Mouse (Mus musculus) megakaryocyte, embryonic 14.5 days (primary cell): ENCODE results near the gene A930004D18Rik. TPM values are rescaled to one million over a fixed set of nuclear protein-coding genes. Genes with fewer than 3 reads are reported as not detected.
A peak's percentile ranks its signal among the peaks of the same experiment; 100 is the strongest.

ENCODE experiments used
- H3K27me3 ChIP-seq: replicated peaks from 2 replicates; pipeline ENCODE3; 2012; ENCODE audit warnings: inconsistent platforms
- H3K36me3 ChIP-seq: replicated peaks from 2 replicates; pipeline ENCODE3; 2012; ENCODE audit warnings: low read length, inconsistent platforms, mixed read lengths
- H3K4me1 ChIP-seq: 2 replicates; pipeline ENCODE4 v1.6.1; 2012; ENCODE audit warnings: inconsistent platforms
- H3K4me3 ChIP-seq: replicated peaks from 2 replicates; pipeline ENCODE3; 2012; ENCODE audit warnings: moderate library complexity, mild to moderate bottlenecking, inconsistent platforms
- H3K9me3 ChIP-seq: 2 replicates; pipeline ENCODE4 v1.6.1; 2012; ENCODE audit warnings: inconsistent platforms
- FLI1 ChIP-seq: IDR thresholded peaks from 2 replicates; pipeline ENCODE4 v1.6.1; 2012; ENCODE audit warnings: low read length, inconsistent platforms, mixed read lengths
- GATA1 ChIP-seq: IDR thresholded peaks from 3 replicates; pipeline ENCODE4 v1.6.1; 2012; ENCODE audit warnings: mixed read lengths, low read length, inconsistent platforms, borderline replicate concordance
- polyA plus RNA-seq: library from polyadenylated mRNA; stranded (reverse); fragments of >175 nt; gene quantifications from 2 replicates; pipeline ENCODE4 v1.2.3, GENCODE M21; 2012; ENCODE audit warnings: low replicate concordance; ENCODE audit not compliant: insufficient read depth

The A930004D18Rik gene
- polyA plus RNA-seq, 1 experiment: 0.12 TPM

DNA sequence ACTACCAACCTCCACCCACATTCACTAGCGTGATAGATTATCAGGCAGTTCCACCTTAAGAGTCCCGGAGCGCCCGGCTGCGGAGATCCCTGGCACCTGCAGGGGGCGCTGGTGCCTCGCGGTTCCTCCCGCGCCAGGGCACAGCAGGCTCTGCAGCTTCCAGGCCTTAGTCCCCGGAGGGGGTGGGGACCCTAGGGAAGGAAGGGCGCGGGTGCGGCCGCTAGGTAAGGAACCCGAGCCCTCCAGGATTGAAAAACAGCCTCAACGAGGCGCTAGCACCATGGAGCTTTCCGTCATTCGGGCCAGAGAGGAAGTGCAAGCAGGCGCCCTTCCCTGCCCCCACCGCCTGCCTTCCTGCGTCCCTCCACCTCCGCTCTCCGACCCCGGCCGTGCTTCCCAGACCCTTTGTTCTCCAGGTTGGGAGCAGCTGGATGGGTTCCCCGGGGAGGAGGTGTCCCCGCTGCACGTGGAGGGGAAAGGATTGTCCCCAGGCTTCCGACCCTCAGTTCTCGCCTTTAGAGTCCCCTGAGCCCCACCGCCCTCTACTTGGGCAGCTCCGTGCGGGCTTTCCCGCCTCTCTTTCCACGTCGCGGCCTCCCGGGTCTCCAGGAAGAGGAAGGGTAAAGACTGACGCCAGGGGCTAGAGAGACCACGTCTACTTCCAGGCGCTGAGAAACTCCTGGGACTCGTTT lies 9.9 kb downstream of the A930004D18Rik start:
- Histone ChIP-seq H3K4me1 (peaks cover 43% of the 10 kb centered on the region), H3K9me3 (no peaks in the 10 kb centered on the region), H3K27me3 (peaks cover 56% of the 10 kb centered on the region), H3K4me3 (peak overlapping the region; percentile 99), H3K36me3 (no peaks in the 10 kb centered on the region)
- TF ChIP-seq GATA1 (no peak), FLI1 (no peak)

DNA sequence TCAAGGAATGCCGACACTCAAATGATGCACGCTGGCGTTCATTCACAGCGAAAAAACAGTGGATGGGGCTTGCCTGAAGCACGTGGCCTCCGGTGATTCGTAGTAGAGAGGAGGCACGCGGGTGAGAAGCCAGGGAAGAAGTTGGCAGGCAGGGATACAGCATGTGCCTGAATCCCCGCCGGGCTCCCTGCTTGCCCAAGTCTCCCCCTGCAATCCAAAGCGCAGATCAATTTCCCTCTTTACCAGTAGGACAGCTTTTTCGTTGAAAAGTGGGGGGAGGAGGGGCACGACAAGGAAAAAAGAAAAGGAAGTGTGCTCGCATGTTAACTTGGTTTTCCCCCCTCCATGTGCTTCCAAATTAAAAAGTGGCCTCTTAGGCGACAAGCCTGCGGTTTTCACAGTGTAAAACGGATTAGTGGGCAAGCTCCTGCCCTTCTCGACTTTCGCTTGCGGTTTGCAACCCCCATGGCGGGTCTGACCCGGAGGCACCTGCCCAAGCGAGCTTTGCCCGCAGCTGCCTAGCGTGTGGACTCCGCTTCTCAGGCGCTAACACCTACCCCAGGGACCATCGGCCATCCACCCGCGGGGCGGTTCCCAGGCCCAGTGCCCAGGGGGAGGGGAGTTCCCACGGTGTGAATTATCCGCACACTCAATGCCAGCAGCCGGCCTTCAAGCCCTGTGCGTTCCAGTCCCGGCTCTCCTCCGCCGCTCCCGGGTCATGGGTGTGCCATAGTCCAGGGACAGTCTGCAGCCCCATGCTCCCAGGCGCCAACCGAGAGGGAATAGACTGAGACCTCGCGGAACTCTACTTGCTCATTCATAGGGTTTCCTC lies 11.2 kb downstream of the A930004D18Rik start:
- no peak for TF ChIP-seq FLI1
- TF ChIP-seq GATA1: no peak
- Histone ChIP-seq H3K27me3 (peaks cover 43% of the 10 kb centered on the region), H3K9me3 (no peaks in the 10 kb centered on the region), H3K4me3 (peak overlapping the region; percentile 99), H3K4me1 (peaks cover 34% of the 10 kb centered on the region), H3K36me3 (no peaks in the 10 kb centered on the region)

DNA sequence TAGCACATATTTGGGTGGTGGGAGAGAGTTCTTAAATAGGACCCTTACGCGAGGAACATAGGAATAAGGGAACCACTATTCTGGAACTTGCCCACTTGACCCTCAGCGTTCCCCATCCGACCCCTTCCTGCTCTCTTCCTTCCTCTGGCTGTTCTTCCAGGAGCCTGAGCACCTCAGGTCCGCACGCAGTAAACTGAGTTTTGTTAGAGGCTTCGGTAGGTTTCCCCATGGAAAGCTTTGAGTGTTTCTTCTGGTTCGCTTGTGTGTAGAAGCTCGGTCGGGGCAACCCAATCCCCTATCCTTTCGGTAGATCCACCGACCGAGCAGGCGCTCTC lies 11.8 kb downstream of the A930004D18Rik start:
- Histone ChIP-seq H3K9me3 (no peaks in the 10 kb centered on the region), H3K27me3 (peaks cover 38% of the 10 kb centered on the region), H3K4me1 (peaks cover 31% of the 10 kb centered on the region), H3K36me3 (no peaks in the 10 kb centered on the region), H3K4me3 (peak overlapping the region; percentile 99)
- no peak for TF ChIP-seq FLI1
- TF ChIP-seq GATA1: no peak

DNA sequence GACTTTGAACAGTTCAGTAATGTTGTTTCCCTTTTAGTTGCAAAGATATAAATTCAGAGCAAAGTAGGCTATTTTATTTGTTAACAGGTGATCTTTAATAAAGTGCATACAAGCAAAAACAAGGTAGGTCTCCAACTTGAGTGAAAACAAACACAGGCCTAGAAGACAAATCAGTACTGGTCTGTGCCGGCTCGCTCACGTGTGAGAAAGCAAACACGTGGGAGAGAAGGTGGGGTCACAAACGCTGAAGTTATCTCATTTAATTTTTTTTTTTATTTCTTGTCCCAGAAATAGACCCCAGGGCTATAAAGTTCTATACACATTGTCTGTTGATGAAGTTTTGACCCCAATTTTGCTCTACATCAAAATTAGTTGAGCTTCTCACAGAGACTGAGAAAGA lies 12.4 kb downstream of the A930004D18Rik start:
- H3K4me3 ChIP-seq: no peak overlapping the region
- no peak for TF ChIP-seq FLI1
- TF ChIP-seq GATA1: no peak
- peaks cover 31% of the 10 kb centered on the region for H3K4me1 ChIP-seq
- no peaks in the 10 kb centered on the region for H3K9me3 ChIP-seq
- H3K36me3 ChIP-seq: no peaks in the 10 kb centered on the region
- peaks cover 32% of the 10 kb centered on the region for H3K27me3 ChIP-seq

DNA sequence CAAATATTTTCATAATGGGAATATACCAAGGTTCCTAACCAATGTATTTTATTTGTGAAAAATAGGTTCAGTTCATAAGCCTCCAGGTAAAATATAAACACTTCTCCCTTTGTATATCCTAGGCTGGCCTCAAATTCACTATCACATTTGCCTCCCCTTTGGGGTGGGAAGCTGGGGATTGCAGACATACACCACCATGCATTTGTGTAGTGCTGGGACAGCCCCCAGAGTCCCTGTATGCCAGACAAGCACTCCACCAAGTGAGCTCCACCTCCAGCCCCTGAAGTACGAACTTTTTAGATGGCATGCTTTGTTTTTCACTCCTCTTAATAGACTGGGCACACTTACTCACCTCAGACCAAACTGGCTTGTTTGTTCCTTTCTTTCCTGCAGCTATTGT lies 14.7 kb downstream of the A930004D18Rik start:
- peaks cover 1% of the 10 kb centered on the region; the same call in 1 of the 2 replicates for H3K9me3 ChIP-seq
- no peak overlapping the region for H3K4me3 ChIP-seq
- peaks cover 19% of the 10 kb centered on the region for H3K27me3 ChIP-seq
- peaks cover 19% of the 10 kb centered on the region for H3K4me1 ChIP-seq
- TF ChIP-seq GATA1 (no peak), FLI1 (no peak)
- H3K36me3 ChIP-seq: no peaks in the 10 kb centered on the region

DNA sequence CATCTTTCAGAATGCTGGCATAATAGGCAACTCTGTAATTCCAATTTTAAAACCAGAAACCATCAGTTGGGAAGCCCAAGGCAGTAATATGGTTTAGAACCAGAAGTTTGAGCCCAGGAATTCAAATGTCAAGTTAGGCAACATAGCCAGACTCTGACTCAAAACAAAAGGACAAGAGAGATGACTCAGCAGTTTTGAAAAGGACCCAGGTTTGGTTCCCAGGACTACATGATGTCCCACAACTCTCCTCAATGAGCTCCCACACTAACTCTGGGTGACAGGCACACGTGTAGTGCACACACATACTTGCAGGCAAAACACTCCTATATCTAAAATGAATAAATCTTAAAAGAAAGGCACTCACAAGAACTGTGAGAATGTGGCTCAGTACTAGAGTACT lies 18.4 kb downstream of the A930004D18Rik start:
- H3K4me3 ChIP-seq: no peak overlapping the region
- H3K36me3 ChIP-seq: no peaks in the 10 kb centered on the region
- peaks cover 3% of the 10 kb centered on the region for H3K27me3 ChIP-seq
- no peaks in the 10 kb centered on the region for H3K4me1 ChIP-seq
- peaks cover 6% of the 10 kb centered on the region; the same call in 1 of the 2 replicates for H3K9me3 ChIP-seq
- no peak for TF ChIP-seq FLI1
- no peak for TF ChIP-seq GATA1

DNA sequence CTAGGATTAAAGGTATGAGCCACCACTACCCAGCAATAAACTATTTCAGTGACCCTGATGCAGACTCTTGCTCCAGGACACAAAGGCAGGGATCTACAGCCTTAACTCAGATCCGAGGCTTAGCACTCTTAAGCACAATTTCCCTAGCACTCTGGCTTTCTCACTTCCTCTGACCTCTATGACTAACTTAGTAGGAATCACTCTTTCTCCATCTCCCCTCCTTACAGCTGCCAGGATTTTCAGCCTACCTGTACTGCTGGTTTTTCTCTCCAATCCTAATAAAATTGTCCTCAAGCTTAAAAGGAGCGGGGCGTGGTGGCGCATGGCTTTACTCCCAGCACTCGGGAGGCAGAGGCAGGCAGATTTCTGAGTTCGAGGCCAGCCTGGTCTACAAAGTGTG lies 20.2 kb downstream of the A930004D18Rik start:
- no peak for TF ChIP-seq FLI1
- TF ChIP-seq GATA1: no peak
- Histone ChIP-seq H3K4me1 (no peaks in the 10 kb centered on the region), H3K9me3 (peaks cover 6% of the 10 kb centered on the region; the same call in 1 of the 2 replicates), H3K27me3 (no peaks in the 10 kb centered on the region), H3K36me3 (no peaks in the 10 kb centered on the region), H3K4me3 (no peak overlapping the region)

DNA sequence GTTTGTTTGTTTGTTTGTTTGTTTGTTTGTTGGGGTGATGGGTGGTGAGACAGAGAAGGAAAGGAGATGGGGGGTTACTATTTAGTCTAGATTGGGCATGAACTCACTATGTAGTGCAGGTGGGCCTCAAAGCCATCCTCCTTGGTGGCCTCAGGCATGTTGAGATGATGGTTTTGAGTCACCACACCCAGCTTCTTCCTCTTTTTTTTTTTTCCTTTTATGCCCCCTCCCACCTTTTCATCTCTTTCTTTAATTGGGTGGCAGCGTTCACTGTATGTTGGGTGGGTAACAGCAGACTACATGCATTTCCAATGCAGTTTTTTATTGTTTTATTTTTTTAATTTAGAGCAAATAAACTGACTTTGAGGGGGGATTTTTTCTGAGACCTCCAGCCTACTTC lies 20.9 kb downstream of the A930004D18Rik start:
- TF ChIP-seq GATA1 (no peak), FLI1 (no peak)
- Histone ChIP-seq H3K27me3 (no peaks in the 10 kb centered on the region), H3K36me3 (no peaks in the 10 kb centered on the region), H3K4me1 (no peaks in the 10 kb centered on the region), H3K4me3 (no peak overlapping the region), H3K9me3 (peaks cover 6% of the 10 kb centered on the region; the same call in 1 of the 2 replicates)

DNA sequence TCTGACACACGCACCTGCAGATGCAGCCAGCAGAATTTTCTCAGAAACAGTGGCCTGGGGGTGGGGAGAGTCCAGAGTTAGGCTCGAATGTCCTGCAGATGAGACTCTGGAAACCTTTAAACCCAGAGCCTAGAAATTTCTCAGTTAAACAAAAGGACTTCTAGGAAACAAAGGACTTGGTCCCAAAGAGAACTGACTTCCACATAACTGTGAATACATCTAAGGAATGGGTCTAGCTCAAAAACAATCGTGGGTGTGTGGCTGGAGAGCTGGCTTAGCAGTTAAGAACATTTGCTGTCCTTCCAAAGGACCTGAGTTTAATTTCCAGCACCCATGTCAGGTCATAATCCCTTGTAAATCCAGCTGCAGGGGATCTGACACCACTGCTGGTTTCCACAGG lies 22.0 kb downstream of the A930004D18Rik start:
- no peak overlapping the region for H3K4me3 ChIP-seq
- TF ChIP-seq FLI1: no peak
- TF ChIP-seq GATA1: no peak
- peaks cover 6% of the 10 kb centered on the region; the same call in 1 of the 2 replicates for H3K9me3 ChIP-seq
- no peaks in the 10 kb centered on the region for H3K4me1 ChIP-seq
- no peaks in the 10 kb centered on the region for H3K27me3 ChIP-seq
- H3K36me3 ChIP-seq: no peaks in the 10 kb centered on the region

DNA sequence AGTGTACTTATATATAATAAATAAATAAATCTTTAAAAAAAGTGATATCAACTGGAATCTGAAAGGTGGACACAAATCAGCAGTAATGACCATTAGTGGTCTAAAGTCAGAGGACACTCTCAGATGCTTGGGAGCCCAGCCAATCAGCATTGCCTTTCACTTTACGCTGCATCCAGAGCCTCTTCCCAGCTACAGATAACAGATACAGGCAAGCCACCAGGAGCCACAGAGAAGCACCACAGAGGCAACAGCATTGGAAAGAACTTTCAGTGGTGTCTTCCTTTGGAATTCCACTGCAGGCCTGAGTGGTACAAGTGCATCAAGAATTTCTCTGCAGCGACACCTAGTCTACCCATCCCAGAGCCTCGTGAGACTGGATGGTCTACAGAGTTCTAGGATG lies 24.7 kb downstream of the A930004D18Rik start:
- no peak for TF ChIP-seq GATA1
- TF ChIP-seq FLI1: no peak
- H3K36me3 ChIP-seq: no peaks in the 10 kb centered on the region
- no peaks in the 10 kb centered on the region for H3K4me1 ChIP-seq
- H3K4me3 ChIP-seq: no peak overlapping the region
- peaks cover 5% of the 10 kb centered on the region; the same call in 1 of the 2 replicates for H3K9me3 ChIP-seq
- no peaks in the 10 kb centered on the region for H3K27me3 ChIP-seq

DNA sequence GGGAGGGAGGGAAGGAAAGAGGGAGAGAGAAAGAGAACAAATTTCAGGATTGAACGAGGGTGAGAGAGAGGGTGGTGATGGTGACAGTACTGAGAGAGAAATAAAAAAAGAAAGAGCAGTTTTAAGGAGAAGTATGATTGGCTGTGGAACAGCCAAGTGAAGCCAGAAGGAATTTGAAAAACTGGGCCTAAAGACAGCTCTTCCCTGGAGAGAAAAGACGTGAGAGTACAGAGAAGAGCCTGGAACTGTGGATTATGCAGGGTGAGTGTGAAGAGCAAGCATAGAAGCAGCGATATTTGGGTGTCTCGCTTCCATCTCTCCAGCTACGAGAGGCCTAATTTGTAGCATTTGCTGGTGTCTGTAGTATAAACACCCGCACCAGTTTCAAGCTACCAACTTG lies 26.3 kb downstream of the A930004D18Rik start:
- H3K9me3 ChIP-seq: no peaks in the 10 kb centered on the region
- no peaks in the 10 kb centered on the region for H3K4me1 ChIP-seq
- no peaks in the 10 kb centered on the region for H3K27me3 ChIP-seq
- no peak for TF ChIP-seq GATA1
- no peak for TF ChIP-seq FLI1
- H3K4me3 ChIP-seq: no peak overlapping the region
- H3K36me3 ChIP-seq: no peaks in the 10 kb centered on the region
